Mouse (Mus musculus) intestine, postnatal 0 days (tissue): ENCODE data around the gene Hoxc8. TPM values are rescaled to one million over a fixed set of nuclear protein-coding genes. Genes with fewer than 3 reads are reported as not detected.

Experiments used
- ATAC-seq: fragments of 200-750 bp; cut with Nextera tagmentation; 2 replicates; pipeline ENCODE4 v1.8.0; 2017; ENCODE audit warnings: mild to moderate bottlenecking, moderate TSS enrichment, moderate library complexity
- H3K27ac ChIP-seq: fragments of 300-500 bp; sonication (generic); 2 replicates; pipeline ENCODE4 v1.5.1; 2014; ENCODE audit warnings: mild to moderate bottlenecking, low read depth, low read length, moderate library complexity
- H3K27me3 ChIP-seq: fragments of 300-500 bp; sonication (generic); replicated peaks from 2 replicates; pipeline ENCODE4 v1.6.1; 2014; ENCODE audit warnings: low read length, mixed read lengths; ENCODE audit not compliant: control insufficient read depth, insufficient read depth
- H3K36me3 ChIP-seq: fragments of 300-500 bp; sonication (generic); 2 replicates; pipeline ENCODE4 v1.6.1; 2014; ENCODE audit warnings: mild to moderate bottlenecking, moderate library complexity; ENCODE audit not compliant: control insufficient read depth, insufficient read depth
- H3K4me1 ChIP-seq: fragments of 300-500 bp; sonication (generic); replicated peaks from 2 replicates; pipeline ENCODE4 v1.6.1; 2014; ENCODE audit warnings: antibody characterized with exemption, low read length, mixed read lengths; ENCODE audit not compliant: control insufficient read depth, insufficient read depth
- H3K4me2 ChIP-seq: fragments of 300-500 bp; sonication (generic); replicated peaks from 2 replicates; pipeline ENCODE4 v1.6.1; 2014; ENCODE audit warnings: low read depth, mild to moderate bottlenecking, moderate library complexity
- H3K4me3 ChIP-seq: fragments of 300-500 bp; sonication (generic); 2 replicates; pipeline ENCODE4 v1.5.1; 2014; ENCODE audit warnings: low read depth, low read length
- H3K9ac ChIP-seq: fragments of 300-500 bp; sonication (generic); 2 replicates; pipeline ENCODE4 v1.6.1; 2014; ENCODE audit warnings: mild to moderate bottlenecking, low read depth, low read length
- H3K9me3 ChIP-seq: fragments of 300-500 bp; sonication (generic); 2 replicates; pipeline ENCODE4 v1.6.1; 2016; ENCODE audit warnings: mixed run types; ENCODE audit not compliant: control insufficient read depth
- CTCF ChIP-seq: sonication (generic); IDR thresholded peaks from 2 replicates; pipeline ENCODE4 v1.5.1; 2016; ENCODE audit warnings: low read depth, mild to moderate bottlenecking, control low read depth, antibody characterized with exemption, moderate library complexity
- WGBS: fragments of 180-500 bp; shearing (Covaris S2); extraction: QIAGEN DNeasy Blood & Tissue Kit; methylation state at CpG from one replicate; pipeline ENCODE4 v1.1.7; 2014; 5-methylcytosine and 5-hydroxymethylcytosine counted together
- microRNA counts: library from miRNA; unstranded; fragments of <30 nt; microRNA quantifications from one replicate; lab custom pipeline; 2016
- microRNA-seq: library from miRNA; unstranded; fragments of <30 nt; microRNA quantifications from one replicate; pipeline ENCODE4, GENCODE M21; 2016
- polyA plus RNA-seq: library from polyadenylated mRNA; unstranded; fragments of >200 nt; fragmentation: Nextera tagmentation; extraction: Ambion mirVana; gene quantifications from 2 replicates; pipeline ENCODE4 v1.2.1, GENCODE M21; 2015

The Hoxc8 gene
- polyA plus RNA-seq, 1 experiment from 2014 or later = 3.5 TPM

- Histone ChIP-seq H3K4me3 (no peak overlapping the region), H3K27ac (no peak overlapping the region), H3K4me1 (no peaks in the 10 kb centered on the region), H3K36me3 (no peaks in the 10 kb centered on the region), H3K4me2 (no peak overlapping the region), H3K27me3 (peaks cover 76% of the 10 kb centered on the region), H3K9me3 (no peaks in the 10 kb centered on the region), H3K9ac (no peak overlapping the region)
- 41% methylated on average over 1 of the region's 1 CpGs for WGBS
- no peak for TF ChIP-seq CTCF
- no peak for ATAC-seq
Measured at GRCm38 (mm10) chr15:103037579-103037978, 47.2 kb downstream of the Hoxc8 start.

- H3K27me3 ChIP-seq = peaks cover 68% of the 10 kb centered on the region
Measured at GRCm38 (mm10) chr15:103038701-103039480, 48.5 kb downstream of the Hoxc8 start.

GRCm38 (mm10) chr15:103039609-103040008 is 49.2 kb downstream of the Hoxc8 start:
- TF ChIP-seq CTCF = no peak
- Histone ChIP-seq H3K27me3 (peaks cover 61% of the 10 kb centered on the region), H3K27ac (no peak overlapping the region), H3K36me3 (no peaks in the 10 kb centered on the region), H3K4me3 (no peak overlapping the region), H3K9ac (no peak overlapping the region), H3K4me1 (no peaks in the 10 kb centered on the region), H3K9me3 (no peaks in the 10 kb centered on the region), H3K4me2 (no peak overlapping the region)
- ATAC-seq = no peak
- 36% methylated on average over 3 of the region's 3 CpGs for WGBS

More at GRCm38 (mm10) chr15:103038701-103039480, 48.5 kb downstream of the Hoxc8 start:
- Histone ChIP-seq H3K27ac (no peak overlapping the region), H3K4me2 (no peak overlapping the region), H3K36me3 (no peaks in the 10 kb centered on the region), H3K9ac (no peak overlapping the region), H3K9me3 (no peaks in the 10 kb centered on the region), H3K4me3 (no peak overlapping the region), H3K4me1 (no peaks in the 10 kb centered on the region)
- no peak for ATAC-seq
- no peak for TF ChIP-seq CTCF
- WGBS = 53% methylated on average over 10 of the region's 10 CpGs

- Histone ChIP-seq H3K27ac (0 out of 2 replicates have a peak overlapping the region, but pooled peaks have one; percentile 4), H3K4me2 (peak overlapping the region; percentile 35; the same call in 1 of the 2 replicates), H3K4me1 (no peaks in the 10 kb centered on the region), H3K9ac (no peak overlapping the region), H3K27me3 (peaks cover 51% of the 10 kb centered on the region; the same call in 1 of the 2 replicates), H3K4me3 (no peak overlapping the region; the same call in 1 of the 2 replicates), H3K9me3 (no peaks in the 10 kb centered on the region), H3K36me3 (no peaks in the 10 kb centered on the region)
- 40% methylated on average over 12 of the region's 12 CpGs for WGBS
- no peak for ATAC-seq
- no peak for TF ChIP-seq CTCF
Measured at GRCm38 (mm10) chr15:103040601-103041000, 50.2 kb downstream of the Hoxc8 start.

- Histone ChIP-seq H3K27me3 (peaks cover 48% of the 10 kb centered on the region; the same call in 1 of the 2 replicates), H3K4me2 (no peak overlapping the region)
- 42% methylated on average over 5 of the region's 5 CpGs for WGBS
Measured at GRCm38 (mm10) chr15:103041613-103042012, 51.2 kb downstream of the Hoxc8 start.

GRCm38 (mm10) chr15:103042209-103042608 is 51.8 kb downstream of the Hoxc8 start:
- Histone ChIP-seq H3K27me3 (peaks cover 45% of the 10 kb centered on the region; the same call in 1 of the 2 replicates), H3K9me3 (no peaks in the 10 kb centered on the region), H3K27ac (no peak overlapping the region), H3K4me2 (no peak overlapping the region), H3K4me1 (no peaks in the 10 kb centered on the region), H3K4me3 (no peak overlapping the region), H3K9ac (no peak overlapping the region), H3K36me3 (no peaks in the 10 kb centered on the region)
- no peak for ATAC-seq
- TF ChIP-seq CTCF = no peak
- 14% methylated on average over 1 of the region's 1 CpGs for WGBS

More at GRCm38 (mm10) chr15:103041613-103042012, 51.2 kb downstream of the Hoxc8 start:
- H3K36me3 ChIP-seq = no peaks in the 10 kb centered on the region
- H3K9ac ChIP-seq = no peak overlapping the region
- H3K4me1 ChIP-seq = no peaks in the 10 kb centered on the region
- H3K4me3 ChIP-seq = no peak overlapping the region
- ATAC-seq = no peak
- H3K27ac ChIP-seq = no peak overlapping the region
- TF ChIP-seq CTCF = no peak
- no peaks in the 10 kb centered on the region for H3K9me3 ChIP-seq

MicroRNAs encoded within 50 kb of the gene (microRNA counts, 519-probe panel; counts per million panel counts)
- not detected for microRNA mmu-miR-615-3p (lab: Ali Mortazavi, UCI)
- not detected for microRNA mmu-miR-615-5p (lab: Ali Mortazavi, UCI)

Small RNA genes lying within 50 kb of the gene (microRNA-seq; reads per million reads assigned to microRNA genes)
- 9.5 reads per million, percentile 20 among the genes with 10 or more reads in this experiment for gene Mir196a-2
- gene Mir615 = 290 reads per million, percentile 61 among the genes with 10 or more reads in this experiment

Other genes with a start within 250 kb of the Hoxc8 start
- gene Hoxc13, start 69.5 kb upstream of the Hoxc8 start, polyA plus RNA-seq = not detected in 2 replicates
- gene Hoxc12, start 53.9 kb upstream of the Hoxc8 start, polyA plus RNA-seq = not detected in 2 replicates
- gene Hoxc11, start 36.2 kb upstream of the Hoxc8 start, polyA plus RNA-seq = not detected in 2 replicates
- 0.25 TPM in 1 of 2 replicates, not detected in the other for gene Hoxc10, start 23.8 kb upstream of the Hoxc8 start, polyA plus RNA-seq
- gene Hoxc5, start 23.2 kb upstream of the Hoxc8 start, polyA plus RNA-seq = 3.4 and 3.9 TPM in 2 replicates
- gene Hoxc9, start 14.2 kb upstream of the Hoxc8 start, polyA plus RNA-seq = 0.43 and 0.58 TPM in 2 replicates
- gene Hoxc6, start 7.7 kb downstream of the Hoxc8 start, polyA plus RNA-seq = 3.0 and 3.5 TPM in 2 replicates
- 4.8 and 5.2 TPM in 2 replicates for gene Hoxc4, start 28.3 kb downstream of the Hoxc8 start, polyA plus RNA-seq
- 8.6 and 9.2 TPM in 2 replicates for gene Smug1, start 176.5 kb downstream of the Hoxc8 start, polyA plus RNA-seq
- 24.0 TPM in 2 replicates for gene Cbx5, start 249.2 kb downstream of the Hoxc8 start, polyA plus RNA-seq
- 219 and 224 TPM in 2 replicates for gene Hnrnpa1, start 249.8 kb downstream of the Hoxc8 start, polyA plus RNA-seq